Mouse (Mus musculus): ENCODE data around the gene Lrmp. TPM values are rescaled to one million over a fixed set of nuclear protein-coding genes. Genes with fewer than 3 reads are reported as not detected.
A peak's percentile ranks its signal among the peaks of the same experiment; 100 is the strongest.
"Not testable (repeated sequence)": the region's sequence is repeated elsewhere in the genome, so short reads cannot be mapped to it uniquely, and the experiment has no call there.

The Lrmp gene
- polyA plus RNA-seq, 1 experiment from 2014 or later, result 26.3 TPM

GRCm38 (mm10) chr6:145125591-145126113 is 10.2 kb downstream of the Lrmp start:
- Histone ChIP-seq H3K4me3 (ENCODE audit: low read length) (no peak overlapping the region), H3K9ac (ENCODE audit: low read length) (peak overlapping the region; percentile 57; the same call in 1 of the 2 replicates), H3K27ac (ENCODE audit: low read length) (peak overlapping the region; percentile 90), H3K36me3 (ENCODE audit: control insufficient read depth, insufficient read depth) (no peaks in the 10 kb centered on the region), H3K4me2 (ENCODE audit: low read depth, low read length) (peak overlapping the region; percentile 35), H3K9me3 (replicated peaks; ENCODE audit: control insufficient read depth, low read length) (peaks cover 2% of the 10 kb centered on the region; the same call in 1 of the 2 replicates), H3K27me3 (ENCODE audit: control insufficient read depth, insufficient read depth, low read length) (no peaks in the 10 kb centered on the region), H3K4me1 (ENCODE audit: control insufficient read depth, insufficient read depth, low read length) (peaks cover 38% of the 10 kb centered on the region)
- ATAC-seq (replicated peaks; ENCODE audit: extremely low read depth, insufficient read depth, low FRiP score), result peak; percentile 72
- 12% methylated on average over 7 of the region's 7 CpGs for WGBS

DNA sequence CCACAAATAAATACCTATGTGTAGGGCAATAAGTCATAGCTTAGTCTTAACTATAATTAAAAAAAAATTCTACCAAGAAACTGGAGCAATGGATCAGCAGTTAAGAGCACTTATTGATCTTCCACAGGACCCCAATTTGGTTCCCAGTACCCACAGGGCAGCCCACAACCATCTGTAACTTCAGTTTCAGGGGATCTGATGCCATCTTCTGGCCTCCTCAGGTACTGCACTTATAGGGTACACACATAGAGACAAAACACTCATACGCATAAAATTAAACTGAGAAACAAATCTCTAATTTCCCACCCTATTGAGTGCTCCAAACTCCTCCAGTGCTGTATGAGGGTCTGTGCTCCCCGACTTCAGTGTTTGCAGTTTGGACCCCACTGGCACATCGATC is 12.2 kb downstream of the Lrmp start:
- WGBS, result 93% methylated on average over 3 of the region's 3 CpGs
- Histone ChIP-seq H3K9me3 (replicated peaks; ENCODE audit: control insufficient read depth, low read length) (peaks cover 2% of the 10 kb centered on the region; the same call in 1 of the 2 replicates), H3K4me1 (ENCODE audit: control insufficient read depth, insufficient read depth, low read length) (peaks cover 24% of the 10 kb centered on the region), H3K9ac (ENCODE audit: low read length) (no peak overlapping the region), H3K36me3 (ENCODE audit: control insufficient read depth, insufficient read depth) (no peaks in the 10 kb centered on the region), H3K27ac (ENCODE audit: low read length) (no peak overlapping the region), H3K27me3 (ENCODE audit: control insufficient read depth, insufficient read depth, low read length) (no peaks in the 10 kb centered on the region), H3K4me2 (ENCODE audit: low read depth, low read length) (no peak overlapping the region), H3K4me3 (ENCODE audit: low read length) (no peak overlapping the region)
- no peak for ATAC-seq (replicated peaks; ENCODE audit: extremely low read depth, insufficient read depth, low FRiP score)

DNA sequence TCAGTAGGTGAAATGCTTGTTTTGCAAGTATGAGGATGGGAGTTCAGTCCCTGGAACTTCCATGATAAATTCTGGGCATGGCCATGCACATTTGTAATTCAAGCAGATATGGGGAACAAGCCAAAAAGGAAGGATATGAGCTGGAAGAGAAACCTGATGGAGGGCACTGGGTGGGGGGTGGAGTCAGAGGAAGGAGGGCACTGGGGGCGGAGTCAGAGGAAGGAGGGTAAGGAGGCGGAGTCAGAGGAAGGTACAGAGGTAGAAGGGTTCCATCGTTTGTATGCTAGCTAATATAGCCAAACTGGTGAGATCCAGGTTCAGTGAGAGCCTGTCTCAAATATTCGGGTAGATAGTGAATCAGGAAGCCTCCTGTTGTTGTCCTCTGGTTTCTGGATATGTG is 14.1 kb downstream of the Lrmp start:
- H3K9ac ChIP-seq (ENCODE audit: low read length), result no peak overlapping the region
- H3K4me1 ChIP-seq (ENCODE audit: control insufficient read depth, insufficient read depth, low read length), result peaks cover 17% of the 10 kb centered on the region
- no peak overlapping the region for H3K4me2 ChIP-seq (ENCODE audit: low read depth, low read length)
- no peak overlapping the region for H3K4me3 ChIP-seq (ENCODE audit: low read length)
- ATAC-seq (replicated peaks; ENCODE audit: extremely low read depth, insufficient read depth, low FRiP score), result no peak
- peaks cover 2% of the 10 kb centered on the region; the same call in 1 of the 2 replicates for H3K9me3 ChIP-seq (replicated peaks; ENCODE audit: control insufficient read depth, low read length)
- WGBS, result 63% methylated on average over 4 of the region's 4 CpGs
- no peaks in the 10 kb centered on the region for H3K27me3 ChIP-seq (ENCODE audit: control insufficient read depth, insufficient read depth, low read length)
- H3K36me3 ChIP-seq (ENCODE audit: control insufficient read depth, insufficient read depth), result no peaks in the 10 kb centered on the region
- no peak overlapping the region for H3K27ac ChIP-seq (ENCODE audit: low read length)

GRCm38 (mm10) chr6:145131991-145132390 is 16.5 kb downstream of the Lrmp start:
- Histone ChIP-seq H3K4me3 (ENCODE audit: low read length) (no peak overlapping the region), H3K27ac (ENCODE audit: low read length) (no peak overlapping the region), H3K27me3 (ENCODE audit: control insufficient read depth, insufficient read depth, low read length) (no peaks in the 10 kb centered on the region), H3K36me3 (ENCODE audit: control insufficient read depth, insufficient read depth) (no peaks in the 10 kb centered on the region), H3K9me3 (replicated peaks; ENCODE audit: control insufficient read depth, low read length) (peaks cover 2% of the 10 kb centered on the region; the same call in 1 of the 2 replicates), H3K9ac (ENCODE audit: low read length) (no peak overlapping the region), H3K4me1 (ENCODE audit: control insufficient read depth, insufficient read depth, low read length) (no peaks in the 10 kb centered on the region), H3K4me2 (ENCODE audit: low read depth, low read length) (no peak overlapping the region)
- ATAC-seq (replicated peaks; ENCODE audit: extremely low read depth, insufficient read depth, low FRiP score), result no peak
- WGBS, result 89% methylated on average over 5 of the region's 5 CpGs

GRCm38 (mm10) chr6:145132969-145133368 is 17.5 kb downstream of the Lrmp start:
- H3K4me1 ChIP-seq (ENCODE audit: control insufficient read depth, insufficient read depth, low read length); ATAC-seq (replicated peaks; ENCODE audit: extremely low read depth, insufficient read depth, low FRiP score); H3K9me3 ChIP-seq (replicated peaks; ENCODE audit: control insufficient read depth, low read length); H3K9ac ChIP-seq (ENCODE audit: low read length); H3K36me3 ChIP-seq (ENCODE audit: control insufficient read depth, insufficient read depth); H3K4me3 ChIP-seq (ENCODE audit: low read length); H3K27ac ChIP-seq (ENCODE audit: low read length); H3K27me3 ChIP-seq (ENCODE audit: control insufficient read depth, insufficient read depth, low read length); H3K4me2 ChIP-seq (ENCODE audit: low read depth, low read length): not testable (repeated sequence)
- 85% methylated on average over 5 of the region's 5 CpGs for WGBS

DNA sequence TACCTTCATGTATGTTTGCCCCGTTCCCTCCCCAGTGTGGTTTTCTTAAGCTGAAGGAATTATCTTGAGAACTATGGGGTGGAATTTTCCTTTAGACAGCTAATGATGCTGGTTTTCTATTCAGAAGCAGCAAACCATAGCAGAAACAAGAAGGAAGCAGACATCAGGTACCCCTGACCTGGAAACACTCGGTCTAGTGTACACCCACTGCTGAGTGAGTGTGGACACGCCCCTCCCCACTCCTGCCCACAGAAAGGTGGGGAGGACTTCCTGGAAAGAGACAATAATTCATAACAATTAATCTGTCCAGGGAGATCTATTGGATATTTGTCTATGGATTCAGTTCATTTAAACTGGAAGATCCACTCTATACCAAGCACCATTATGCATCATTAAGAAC is 19.8 kb downstream of the Lrmp start:
- no peaks in the 10 kb centered on the region for H3K36me3 ChIP-seq (ENCODE audit: control insufficient read depth, insufficient read depth)
- no peak for ATAC-seq (replicated peaks; ENCODE audit: extremely low read depth, insufficient read depth, low FRiP score)
- H3K4me2 ChIP-seq (ENCODE audit: low read depth, low read length), result no peak overlapping the region
- no peak overlapping the region for H3K9ac ChIP-seq (ENCODE audit: low read length)
- H3K9me3 ChIP-seq (replicated peaks; ENCODE audit: control insufficient read depth, low read length), result no peaks in the 10 kb centered on the region
- WGBS, result 75% methylated on average over 3 of the region's 3 CpGs
- H3K4me1 ChIP-seq (ENCODE audit: control insufficient read depth, insufficient read depth, low read length), result no peaks in the 10 kb centered on the region
- no peaks in the 10 kb centered on the region for H3K27me3 ChIP-seq (ENCODE audit: control insufficient read depth, insufficient read depth, low read length)
- no peak overlapping the region for H3K4me3 ChIP-seq (ENCODE audit: low read length)
- H3K27ac ChIP-seq (ENCODE audit: low read length), result no peak overlapping the region

DNA sequence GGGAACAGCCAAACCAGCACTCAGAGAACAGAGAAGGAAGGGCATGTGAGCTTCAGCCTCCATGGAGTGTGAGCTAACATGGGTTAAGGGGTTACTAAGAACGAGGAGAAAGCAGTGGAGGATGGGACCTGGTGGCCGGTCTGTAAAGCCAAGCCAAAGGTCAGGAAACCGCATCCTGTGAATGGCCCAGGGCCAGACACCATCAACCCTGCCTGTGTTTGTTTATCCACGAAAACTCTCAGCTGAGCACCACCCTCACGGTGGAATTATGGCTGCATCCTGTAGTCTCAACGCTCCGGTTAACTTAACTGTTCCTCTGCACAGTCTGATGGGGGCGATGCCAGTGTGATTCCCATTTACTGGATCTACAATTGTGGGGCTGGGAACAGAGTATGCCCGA is 20.4 kb downstream of the Lrmp start:
- H3K9me3 ChIP-seq (replicated peaks; ENCODE audit: control insufficient read depth, low read length), result no peaks in the 10 kb centered on the region
- H3K27me3 ChIP-seq (ENCODE audit: control insufficient read depth, insufficient read depth, low read length), result no peaks in the 10 kb centered on the region
- peaks cover 3% of the 10 kb centered on the region; the same call in 1 of the 2 replicates for H3K4me1 ChIP-seq (ENCODE audit: control insufficient read depth, insufficient read depth, low read length)
- no peak for ATAC-seq (replicated peaks; ENCODE audit: extremely low read depth, insufficient read depth, low FRiP score)
- no peak overlapping the region for H3K27ac ChIP-seq (ENCODE audit: low read length)
- no peak overlapping the region for H3K4me2 ChIP-seq (ENCODE audit: low read depth, low read length)
- whole genome bisulfite sequencing, result 59% methylated on average over 9 of the region's 9 CpGs
- H3K9ac ChIP-seq (ENCODE audit: low read length), result no peak overlapping the region
- H3K36me3 ChIP-seq (ENCODE audit: control insufficient read depth, insufficient read depth), result no peaks in the 10 kb centered on the region
- H3K4me3 ChIP-seq (ENCODE audit: low read length), result no peak overlapping the region

DNA sequence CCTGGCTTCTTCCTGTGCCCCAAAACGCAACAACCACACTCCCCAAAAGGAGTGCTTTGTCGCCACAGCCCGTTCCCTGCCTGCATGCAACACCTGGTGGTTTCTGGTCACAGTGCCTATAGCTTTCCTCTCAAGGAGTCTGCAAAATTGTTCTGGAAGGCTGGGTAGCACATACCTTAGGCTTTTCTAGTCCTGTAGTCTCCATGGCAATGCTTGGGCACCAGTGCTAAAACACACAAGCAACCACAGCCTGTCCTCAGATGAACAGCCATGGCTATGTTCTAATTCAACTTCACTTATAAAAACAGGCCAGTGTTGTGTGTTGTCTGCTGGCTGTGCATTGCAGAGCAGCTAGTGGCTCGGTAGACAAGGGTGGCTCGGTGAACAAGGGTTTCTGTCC is 21.4 kb downstream of the Lrmp start:
- WGBS, result 83% methylated on average over 5 of the region's 5 CpGs
- Histone ChIP-seq H3K27me3 (ENCODE audit: control insufficient read depth, insufficient read depth, low read length) (no peaks in the 10 kb centered on the region), H3K27ac (ENCODE audit: low read length) (no peak overlapping the region), H3K36me3 (ENCODE audit: control insufficient read depth, insufficient read depth) (no peaks in the 10 kb centered on the region), H3K9me3 (replicated peaks; ENCODE audit: control insufficient read depth, low read length) (no peaks in the 10 kb centered on the region), H3K9ac (ENCODE audit: low read length) (no peak overlapping the region), H3K4me1 (ENCODE audit: control insufficient read depth, insufficient read depth, low read length) (peaks cover 4% of the 10 kb centered on the region; the same call in 1 of the 2 replicates), H3K4me3 (ENCODE audit: low read length) (no peak overlapping the region), H3K4me2 (ENCODE audit: low read depth, low read length) (no peak overlapping the region)
- no peak for ATAC-seq (replicated peaks; ENCODE audit: extremely low read depth, insufficient read depth, low FRiP score)

DNA sequence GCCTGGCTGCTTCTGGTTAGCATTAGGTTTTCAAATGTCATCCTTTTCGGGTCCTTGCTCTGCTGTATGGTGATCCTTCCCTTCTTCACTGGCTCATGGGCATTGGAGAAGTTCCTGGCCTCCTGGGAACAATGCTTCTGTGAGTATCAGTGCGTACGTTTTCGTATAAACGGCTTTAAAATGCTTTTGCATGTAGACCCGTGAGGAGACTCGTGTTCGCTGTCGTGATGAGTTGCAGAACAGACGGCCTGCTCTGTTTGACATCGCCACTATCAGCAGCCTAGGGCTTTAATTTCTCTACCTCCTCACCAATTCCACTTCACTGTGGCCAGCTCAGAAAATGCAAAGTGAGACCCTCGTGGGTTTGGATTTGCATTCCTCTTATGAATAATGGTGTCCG is 23.8 kb downstream of the Lrmp start:
- no peak overlapping the region for H3K27ac ChIP-seq (ENCODE audit: low read length)

More for the DNA sequence above, 23.8 kb downstream of the Lrmp start:
- H3K4me1 ChIP-seq (ENCODE audit: control insufficient read depth, insufficient read depth, low read length), result peaks cover 7% of the 10 kb centered on the region; the same call in 1 of the 2 replicates
- H3K4me3 ChIP-seq (ENCODE audit: low read length), result no peak overlapping the region
- no peaks in the 10 kb centered on the region for H3K27me3 ChIP-seq (ENCODE audit: control insufficient read depth, insufficient read depth, low read length)
- H3K4me2 ChIP-seq (ENCODE audit: low read depth, low read length), result no peak overlapping the region
- WGBS, result 84% methylated on average over 13 of the region's 13 CpGs
- no peaks in the 10 kb centered on the region for H3K9me3 ChIP-seq (replicated peaks; ENCODE audit: control insufficient read depth, low read length)
- H3K9ac ChIP-seq (ENCODE audit: low read length), result no peak overlapping the region
- no peaks in the 10 kb centered on the region for H3K36me3 ChIP-seq (ENCODE audit: control insufficient read depth, insufficient read depth)
- no peak for ATAC-seq (replicated peaks; ENCODE audit: extremely low read depth, insufficient read depth, low FRiP score)
